Mouse (Mus musculus) stomach, embryonic 14.5 days (tissue): Measurements from ENCODE around the gene Amn. TPM values are rescaled to one million over a fixed set of nuclear protein-coding genes. Genes with fewer than 3 reads are reported as not detected.

Experiments used
- polyA plus RNA-seq: library from polyadenylated mRNA; unstranded; fragments of >200 nt; fragmentation: Nextera tagmentation; extraction: Ambion mirVana; gene quantifications from 2 replicates; pipeline ENCODE4 v1.2.1, GENCODE M21; 2014

Amn gene
- polyA plus RNA-seq, 1 experiment from 2014 or later = not detected

Other genes with a start within 250 kb of the Amn start
- gene Rcor1, start 231.7 kb upstream of the Amn start, polyA plus RNA-seq = 17.6 and 19.2 TPM in 2 replicates
- gene Traf3, start 104.7 kb upstream of the Amn start, polyA plus RNA-seq = 11.4 and 13.0 TPM in 2 replicates
- not detected in 2 replicates for gene 4930595D18Rik, start 86.6 kb upstream of the Amn start, polyA plus RNA-seq
- gene Cdc42bpb, start 106.6 kb downstream of the Amn start, polyA plus RNA-seq = 44.1 and 44.9 TPM in 2 replicates
- gene Lbhd2, start 135.7 kb downstream of the Amn start, polyA plus RNA-seq = 0.93 and 1.5 TPM in 2 replicates
- gene Exoc3l4, start 145.9 kb downstream of the Amn start, polyA plus RNA-seq = 5.7 and 6.8 TPM in 2 replicates
- 3.5 and 5.0 TPM in 2 replicates for gene Tnfaip2, start 171.4 kb downstream of the Amn start, polyA plus RNA-seq
- 38.4 and 42.6 TPM in 2 replicates for gene Gm266, start 214.7 kb downstream of the Amn start, polyA plus RNA-seq